Mouse (Mus musculus) olfactory bulb, adult 2 months (tissue): ENCODE measurements around the gene Tspan14.

ENCODE experiments used
- CTCF ChIP-seq: fragments of 200-500 bp; IDR thresholded peaks from 2 replicates; pipeline ENCODE4 v1.5.1; 2012; ENCODE audit warnings: low read depth, mild to moderate bottlenecking, low read length, moderate library complexity; ENCODE audit not compliant: insufficient read depth
- POLR2A ChIP-seq: fragments of 200-500 bp; IDR thresholded peaks from 2 replicates; pipeline ENCODE4 v1.6.1; 2012; ENCODE audit warnings: mild to moderate bottlenecking, low read depth, low read length, moderate library complexity; ENCODE audit not compliant: insufficient read depth

DNA sequence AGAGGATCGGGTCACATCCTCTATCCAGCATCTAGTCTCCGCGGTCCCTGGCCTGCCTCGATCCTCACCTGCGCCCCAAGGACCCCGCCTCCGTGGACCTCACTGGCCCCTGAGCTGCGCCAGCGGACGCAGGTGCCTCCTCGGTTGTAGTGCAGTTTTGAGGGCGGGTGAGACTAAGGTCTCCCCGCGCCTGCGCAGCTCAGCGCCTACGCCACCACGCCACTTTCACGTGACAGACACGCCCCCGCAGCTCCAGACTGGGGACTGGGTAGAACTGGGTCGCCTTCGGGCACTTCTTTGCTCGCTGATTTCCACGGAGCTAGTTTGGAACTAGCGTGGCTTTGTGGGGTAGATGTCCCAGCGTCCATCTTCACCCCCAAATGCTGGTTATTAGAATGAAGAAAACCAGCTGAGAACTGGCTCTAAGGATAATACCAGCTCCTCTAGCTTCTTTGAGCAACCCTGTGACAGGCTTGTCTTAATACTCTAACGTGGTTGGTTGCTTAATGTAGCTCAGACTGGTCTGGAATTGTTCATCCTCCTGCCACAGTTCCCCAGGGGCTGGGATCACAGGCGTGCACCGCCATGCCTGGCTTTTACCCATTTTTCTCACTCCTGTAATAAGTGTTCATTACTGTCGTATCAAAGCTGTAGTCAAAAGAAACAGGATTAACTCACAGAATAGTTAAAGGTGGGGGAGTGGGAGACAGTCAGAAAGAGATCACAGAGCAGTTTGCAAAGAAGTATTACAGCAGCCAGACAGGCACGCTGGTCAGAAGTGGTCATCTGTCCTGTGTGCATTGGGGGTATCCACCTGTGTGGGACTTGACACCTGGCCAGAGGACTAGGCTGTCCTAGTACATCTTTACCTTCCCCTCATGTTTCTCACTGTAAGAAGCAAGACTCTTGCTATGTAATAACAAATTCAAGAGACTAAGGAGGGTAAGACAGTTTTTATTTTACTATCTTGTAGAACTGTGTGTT, 47.3 kb upstream of the Tspan14 start, which contains the start of gene Fam213a:
- TF ChIP-seq CTCF (no peak), POLR2A (peak; percentile 84)
